Mouse (Mus musculus) myocyte (in vitro differentiated cells): ENCODE measurements around the gene Ripply1.

Experiments
- MYOG ChIP-seq, 3 experiments: IDR thresholded peaks; one replicate each; pipeline ENCODE4 v1.6.1; 2011; ENCODE audit warnings: control low read depth in 2 of 3, low read depth in 2 of 3, mild to moderate bottlenecking in 2 of 3; ENCODE audit not compliant: insufficient read length in 2 of 3, control insufficient read depth in 1 of 3, insufficient read depth in 1 of 3
- POLR2A ChIP-seq: IDR thresholded peaks from one replicate; pipeline ENCODE4 v1.6.1; 2011; ENCODE audit warnings: low read depth, mild to moderate bottlenecking, control low read depth, moderate library complexity; ENCODE audit not compliant: insufficient read length
- POLR2AphosphoS2 ChIP-seq: IDR thresholded peaks from one replicate; pipeline ENCODE4 v1.6.1; 2011; ENCODE audit warnings: low read depth, control low read depth; ENCODE audit not compliant: insufficient read length
- USF1 ChIP-seq: IDR thresholded peaks from one replicate; pipeline ENCODE4 v1.6.1; 2011; ENCODE audit warnings: low read depth, mild to moderate bottlenecking, control low read depth, moderate library complexity

GRCm38 (mm10) chrX:139794072-139794845 lies 12.1 kb upstream of the Ripply1 start:
- no peak for TF ChIP-seq MYOG (IDR thresholded peaks at IDR 0.05; ENCODE audit: control insufficient read depth in 1 of 3, insufficient read depth in 1 of 3, insufficient read length in 2 of 3, low read depth in 2 of 3)
- TF ChIP-seq POLR2A = no peak
- TF ChIP-seq USF1 = no peak
- TF ChIP-seq POLR2AphosphoS2 = no peak
